Mouse (Mus musculus) neural tube, embryonic 10.5 days (tissue): ENCODE results near the gene Ccdc114.
"Not testable (repeated sequence)": the region's sequence is repeated elsewhere in the genome, so short reads cannot be mapped to it uniquely, and the experiment has no call there.

ENCODE experiments used
- DNase-seq: peaks from one replicate; pipeline ENCODE4 v3.0.0-alpha.2; 2017; ENCODE audit warnings: low spot score; ENCODE audit errors: extremely low spot score

Ccdc114 gene

DNA sequence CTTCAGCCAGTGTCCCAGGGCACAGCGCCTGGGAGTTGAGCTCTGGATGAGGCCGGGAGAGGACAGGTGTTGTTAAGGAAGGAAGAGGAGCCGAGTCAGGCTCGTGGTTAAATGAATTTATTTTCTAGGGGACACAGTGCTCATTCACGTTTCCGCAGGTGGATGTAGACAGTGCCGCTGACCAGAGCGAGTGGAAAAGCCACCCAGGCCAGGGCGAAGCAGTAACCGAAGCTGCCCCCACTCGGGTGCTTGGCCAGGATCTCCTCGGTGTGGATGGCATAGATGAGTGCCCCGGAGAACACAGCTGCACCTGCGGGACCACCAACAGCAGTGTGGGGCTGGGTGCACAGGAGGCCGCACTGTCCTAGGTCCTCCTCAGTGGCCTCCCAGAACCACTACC is 5.9 kb upstream of the Ccdc114 start:
- no peak for DNase-seq

DNA sequence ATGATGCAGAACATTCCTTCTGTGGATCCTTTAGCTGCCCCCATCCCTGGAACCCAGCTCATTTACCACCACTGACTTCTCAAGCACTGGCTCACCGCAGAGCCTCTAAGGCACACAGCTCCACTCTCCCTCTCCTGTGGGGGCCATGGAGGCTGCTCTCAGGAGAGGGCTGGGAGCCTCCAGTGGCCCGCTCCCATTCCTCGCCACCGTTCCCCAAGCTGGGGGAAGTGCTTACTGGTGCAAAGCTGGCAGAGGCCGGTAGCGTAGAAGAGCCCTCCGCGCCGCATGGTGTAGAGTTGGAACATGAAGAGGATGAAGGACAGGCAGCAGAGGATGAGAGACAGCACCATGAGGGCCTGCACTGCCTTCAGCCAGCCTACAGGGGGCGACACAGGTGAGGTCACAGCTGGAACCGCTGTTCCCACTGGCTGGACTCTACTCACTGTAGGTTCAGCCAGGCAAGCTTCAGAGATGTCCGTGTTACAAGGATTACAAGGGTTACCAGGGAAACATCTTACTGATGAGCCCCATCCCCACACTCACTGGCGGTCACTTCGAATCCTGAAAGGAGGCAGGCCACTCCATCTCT is 4.7 kb upstream of the Ccdc114 start:
- DNase-seq = no peak

DNA sequence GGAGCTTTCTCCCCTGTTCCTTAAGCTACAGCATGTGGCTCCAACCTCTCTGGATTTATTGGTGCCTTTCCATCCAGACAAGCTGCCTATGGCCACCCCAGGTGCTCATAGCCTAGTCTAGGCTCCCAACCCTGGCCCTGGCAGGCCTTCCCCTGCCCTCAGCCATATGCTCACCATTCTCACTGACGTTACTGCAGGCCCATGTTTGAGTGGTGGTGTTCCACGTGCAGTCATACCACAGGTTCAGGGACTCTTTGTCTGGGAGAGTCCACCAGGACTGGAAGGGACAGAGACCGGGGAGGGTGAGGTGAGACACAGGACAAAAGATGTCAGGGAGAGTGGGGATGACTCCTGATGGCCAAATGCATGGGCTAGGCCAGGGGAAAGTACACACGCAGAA is 4.1 kb upstream of the Ccdc114 start:
- no peak for DNase-seq

DNA sequence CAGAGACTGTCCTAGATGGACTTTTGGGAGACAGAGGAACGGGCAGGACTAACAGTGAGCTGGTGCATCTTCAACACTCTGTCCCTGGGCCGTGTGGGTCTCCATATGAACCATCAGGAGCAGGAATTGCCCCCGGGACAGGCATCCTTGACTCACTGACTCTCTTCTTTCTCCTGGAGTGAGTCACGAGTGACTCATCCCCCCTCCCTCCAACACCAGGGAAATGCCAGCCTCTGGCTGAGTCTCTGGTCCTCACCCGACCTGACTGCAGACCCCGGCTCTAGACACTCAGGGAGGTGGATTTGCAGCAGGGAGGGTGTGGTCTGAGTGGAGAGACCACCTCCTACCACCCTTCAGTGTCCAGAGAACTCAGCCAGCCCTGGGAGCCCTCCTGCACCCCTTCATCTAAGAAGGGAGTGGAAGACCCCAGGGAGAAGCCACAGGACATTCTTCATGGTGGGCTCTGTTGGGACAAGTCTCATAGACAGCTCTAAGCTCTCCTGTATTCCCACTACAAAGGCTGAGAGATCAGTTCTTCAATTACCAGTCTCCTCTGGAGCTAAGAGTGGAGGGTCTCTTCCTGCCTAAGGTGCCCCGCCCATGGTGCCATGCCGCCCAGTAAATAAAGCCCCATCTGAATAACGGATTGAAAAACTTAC is 3.2 kb upstream of the Ccdc114 start:
- no peak for DNase-seq

DNA sequence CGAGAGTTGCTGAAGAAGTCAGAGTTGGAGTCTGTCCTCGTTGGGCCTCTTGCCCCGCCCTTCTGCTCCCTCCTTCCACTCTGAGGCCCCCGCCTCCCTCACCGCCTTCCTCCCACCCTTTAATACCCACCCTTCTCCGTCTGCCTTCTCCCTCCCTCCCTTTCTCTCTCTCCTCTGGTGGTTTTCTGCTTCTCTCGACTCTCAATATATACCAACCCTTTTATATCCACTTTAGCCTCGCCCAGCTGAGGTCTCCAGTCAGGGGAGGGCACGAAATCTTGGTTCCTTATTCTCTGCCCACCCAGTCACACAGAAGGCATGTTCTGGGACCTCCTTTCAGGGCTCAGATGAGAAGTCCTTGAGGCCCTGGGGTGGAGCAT is 2.6 kb upstream of the Ccdc114 start, which contains the start of gene Emp3:
TSS of gene Emp3 (minus strand) at position 163 of the 380 bp plus-strand sequence.
- DNase-seq = no peak

DNA sequence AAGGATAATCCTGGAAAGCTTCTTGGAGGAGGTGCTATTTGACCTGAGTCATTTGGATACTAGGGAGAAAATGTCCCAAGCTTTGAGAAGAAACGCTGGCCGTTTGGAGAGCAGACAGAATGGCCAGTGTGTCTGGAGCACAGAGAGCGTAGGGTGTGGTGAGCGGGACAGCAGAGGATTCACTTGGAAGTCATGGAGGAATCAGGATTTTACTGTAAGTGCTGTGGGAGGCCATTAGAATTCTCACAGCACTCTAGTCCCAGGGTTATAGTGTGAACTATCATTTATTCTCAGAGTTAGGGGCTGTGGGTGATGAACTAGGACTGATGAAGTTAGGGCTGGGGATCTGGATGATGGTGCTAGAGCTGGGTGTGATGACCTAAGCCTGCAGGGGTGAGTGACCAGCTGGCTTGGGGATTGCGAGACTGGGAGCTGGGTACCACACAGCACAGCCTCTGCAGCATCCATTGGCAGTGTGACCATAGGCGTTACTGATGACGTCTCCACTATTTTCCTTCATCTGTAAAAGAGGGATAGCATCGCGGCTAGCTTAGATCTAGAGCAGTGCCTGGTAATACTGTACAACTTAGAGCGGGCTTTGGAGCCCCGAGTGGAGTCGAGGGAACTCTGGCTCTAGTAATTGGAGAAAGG is 1.8 kb upstream of the Ccdc114 start:
- DNase-seq = no peak

DNA sequence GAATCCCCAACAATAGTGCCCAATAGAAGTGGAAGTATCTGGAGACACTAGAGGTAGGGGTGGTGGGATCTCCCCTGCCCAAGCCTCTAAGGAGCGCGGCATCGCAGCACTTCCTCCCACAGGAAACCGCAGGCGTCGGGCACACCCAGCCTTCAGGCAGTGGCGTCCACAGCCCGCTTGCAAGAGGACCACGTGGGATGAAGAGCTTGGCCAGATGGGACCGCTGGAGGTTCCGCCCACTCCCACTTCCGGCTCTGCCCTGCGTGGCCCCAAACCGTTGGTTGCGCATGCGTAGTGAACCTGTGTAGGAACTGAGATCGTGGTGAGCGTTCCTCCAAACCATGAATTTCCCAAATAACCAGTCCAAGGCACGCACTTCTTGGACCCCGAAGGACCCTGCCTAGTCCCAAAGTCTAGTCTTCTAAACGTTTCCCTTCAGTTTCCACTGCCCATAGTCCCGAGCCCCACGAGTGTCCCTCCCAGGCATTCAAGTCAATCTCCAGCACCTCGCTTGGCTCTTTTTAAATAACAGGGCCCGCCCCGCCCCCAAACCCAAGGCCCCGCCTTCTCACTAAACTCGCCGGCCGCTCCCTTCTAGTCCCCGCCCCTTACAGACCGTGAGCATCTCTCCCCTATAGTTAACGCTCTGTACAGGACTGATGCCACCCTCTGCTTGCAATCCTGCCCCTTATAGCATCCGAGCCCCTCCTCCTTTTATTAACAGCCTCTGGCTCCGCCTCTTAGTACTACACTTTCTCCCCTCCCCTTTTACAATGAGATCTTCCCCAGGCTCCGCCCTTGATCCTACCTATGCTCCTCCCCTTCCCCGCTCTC is 727 bp upstream of the Ccdc114 start:
- DNase-seq = peak; percentile 93

DNA sequence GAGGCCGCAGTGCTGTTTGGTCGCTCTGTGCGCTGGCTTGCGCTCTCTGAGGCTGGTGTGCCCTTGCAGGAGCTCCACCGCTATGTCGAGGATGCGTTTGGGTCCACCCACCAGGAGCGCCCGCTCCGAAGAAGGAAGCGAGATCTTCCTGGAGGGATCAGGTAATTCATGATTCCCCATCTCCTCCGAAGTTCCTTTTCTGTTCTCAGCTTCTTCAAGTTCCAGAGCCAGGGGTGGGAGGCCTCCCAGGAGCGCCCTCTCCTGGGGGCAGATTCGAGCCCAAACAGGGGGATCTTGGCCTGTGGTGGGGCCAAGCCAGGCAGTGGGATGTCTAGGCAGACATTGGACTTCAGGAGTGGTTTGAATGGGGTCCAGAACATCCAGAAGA is 551 bp downstream of the Ccdc114 start:
- peak; percentile 44 for DNase-seq

DNA sequence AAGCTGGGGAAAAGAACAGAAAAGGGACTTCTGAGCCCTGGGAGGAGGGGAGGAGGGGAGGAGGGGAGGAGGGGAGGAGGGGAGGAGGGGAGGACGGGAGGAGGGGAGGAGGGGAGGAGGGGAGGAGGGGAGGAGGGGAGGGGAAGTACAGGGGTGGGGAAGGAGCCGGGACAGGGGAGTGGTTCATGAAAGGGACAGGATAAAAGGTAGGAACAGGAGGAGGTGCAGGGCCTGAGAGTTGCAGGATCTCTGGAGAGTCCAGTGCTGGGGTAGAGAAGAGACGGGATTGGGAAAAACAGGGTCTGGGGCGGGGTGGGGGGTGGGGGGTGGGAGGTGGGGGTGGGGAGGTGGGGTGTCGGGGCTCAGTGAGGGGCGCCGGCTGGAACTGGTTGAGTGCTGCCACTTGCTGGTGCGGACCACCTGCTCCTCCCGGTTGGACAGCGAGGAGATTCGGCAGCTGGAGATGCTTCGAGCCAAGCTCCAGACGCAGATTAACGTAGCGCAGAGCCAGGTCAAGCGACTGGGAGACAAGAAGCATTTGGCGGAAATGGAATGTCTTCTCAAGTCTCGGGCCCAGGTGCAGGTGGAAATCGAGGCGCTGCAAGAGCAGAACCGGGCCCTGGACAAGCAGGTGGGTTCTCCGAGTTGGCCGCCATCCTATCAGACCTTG is 4.9 kb downstream of the Ccdc114 start:
- no peak for DNase-seq

DNA sequence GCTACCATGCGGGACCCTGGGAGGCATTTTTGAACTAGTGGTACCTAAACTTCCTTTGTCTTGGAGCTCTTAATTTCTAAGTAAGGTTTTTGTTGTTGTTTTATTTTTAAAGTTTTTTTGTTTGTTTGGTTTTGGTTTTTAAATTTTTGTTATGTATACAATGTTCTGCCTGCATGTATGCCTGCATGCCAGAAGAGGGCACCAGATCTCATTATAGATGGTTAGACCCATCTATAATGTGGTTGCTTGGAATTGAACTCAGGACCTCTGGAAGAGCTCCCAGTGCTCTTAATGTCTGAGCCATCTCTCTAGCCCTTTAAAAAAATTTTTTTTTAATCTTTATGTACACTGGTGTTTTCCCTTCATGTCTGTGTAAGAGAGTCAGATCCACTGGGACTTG is 5.8 kb downstream of the Ccdc114 start:
- DNase-seq = no peak

DNA sequence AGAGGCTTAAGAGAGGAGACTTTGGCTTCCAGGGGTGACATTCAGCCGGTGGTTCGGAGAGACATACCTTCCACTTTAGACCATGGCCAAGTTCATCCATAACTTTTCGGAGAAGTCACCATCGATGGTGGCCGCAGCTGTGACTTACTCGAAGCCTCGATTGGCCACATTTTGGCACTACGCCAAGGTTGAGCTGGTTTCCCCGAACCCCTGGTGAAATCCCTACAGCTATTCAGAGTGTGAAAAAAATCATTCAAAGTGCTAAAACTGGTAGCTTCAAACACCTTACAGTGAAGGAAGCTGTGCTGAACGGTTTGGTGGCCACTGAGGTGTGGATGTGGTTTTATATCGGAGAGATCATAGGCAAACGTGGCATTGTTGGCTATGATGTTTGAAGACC is 9.9 kb downstream of the Ccdc114 start:
- DNase-seq = not testable (repeated sequence)

DNA sequence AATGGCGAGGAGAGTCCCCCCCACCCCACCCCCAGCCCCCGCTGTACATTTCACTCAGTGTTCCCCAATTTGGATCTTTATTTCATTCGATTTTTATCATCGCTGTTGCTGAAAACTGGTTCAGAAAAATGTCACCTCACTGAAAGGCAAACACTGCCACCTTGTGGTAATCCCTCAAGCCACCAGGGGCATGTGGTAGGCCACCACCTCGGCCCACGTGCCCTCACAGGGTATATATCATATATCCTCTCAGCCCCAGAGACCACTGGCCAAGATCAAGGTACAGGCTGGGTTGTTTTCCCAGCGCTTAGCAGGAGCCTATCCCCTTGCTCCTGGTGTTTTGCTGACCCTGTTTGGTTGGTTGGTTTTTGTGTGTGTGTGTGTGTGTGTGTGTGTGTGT is 11.2 kb downstream of the Ccdc114 start:
- DNase-seq = peak; percentile 57

DNA sequence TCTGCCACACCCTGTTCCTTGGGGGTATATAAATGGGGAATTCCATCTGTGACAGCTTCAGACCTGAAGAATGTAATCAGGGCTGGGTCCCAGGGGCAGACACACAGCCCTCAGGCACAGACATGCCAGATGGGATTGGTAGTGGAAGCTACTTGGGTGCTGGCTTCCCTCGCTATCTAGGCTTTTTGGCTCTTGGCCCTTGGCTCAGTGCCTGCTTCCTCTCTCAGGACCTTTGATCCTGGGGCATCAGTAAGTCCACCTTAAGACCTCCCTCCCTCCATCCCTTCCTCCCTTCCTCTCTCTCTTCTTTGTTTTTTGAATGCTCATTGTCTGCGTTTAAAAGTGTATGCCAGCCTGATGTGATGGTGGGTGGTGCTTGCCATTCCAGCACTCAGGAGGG is 16.0 kb downstream of the Ccdc114 start:
- no peak for DNase-seq

DNA sequence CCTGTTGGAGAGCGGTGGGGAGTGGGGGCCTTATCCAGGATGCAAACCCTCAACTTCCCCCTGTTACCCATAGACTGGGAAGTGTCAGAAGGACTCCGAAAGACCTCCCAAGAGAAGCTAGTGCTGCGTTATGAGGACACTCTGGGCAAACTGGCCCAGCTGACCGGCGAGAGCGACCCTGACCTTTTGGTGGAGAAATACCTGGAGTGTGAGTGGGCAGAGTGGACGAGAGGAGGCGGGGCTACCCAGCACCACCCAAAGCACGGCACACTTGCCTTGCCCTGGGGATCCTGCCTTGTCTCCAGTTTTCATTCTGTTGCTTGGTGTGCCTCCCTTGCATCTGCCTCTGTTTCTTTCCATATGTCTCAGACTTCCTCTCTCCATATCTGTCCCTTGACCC is 18.1 kb downstream of the Ccdc114 start:
- no peak for DNase-seq

DNA sequence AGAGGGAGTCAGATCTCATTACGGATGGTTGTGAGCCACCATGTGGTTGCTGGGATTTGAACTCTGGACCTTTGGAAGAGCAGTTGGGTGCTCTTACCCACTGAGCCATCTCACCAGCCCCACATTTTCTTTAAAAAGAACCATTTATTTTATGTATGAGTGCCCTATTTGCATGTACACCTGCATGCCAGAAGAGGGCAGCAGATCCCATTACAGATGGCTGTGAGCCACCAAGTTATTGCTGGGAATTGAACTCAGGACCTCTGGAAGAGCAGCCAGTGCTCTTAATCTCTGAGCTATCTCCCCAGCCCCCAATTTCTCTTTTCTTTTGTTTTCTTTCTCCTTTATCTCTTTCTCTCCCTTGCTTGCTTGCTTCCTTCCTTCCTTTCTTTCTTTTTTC is 19.4 kb downstream of the Ccdc114 start:
- not testable (repeated sequence) for DNase-seq

DNA sequence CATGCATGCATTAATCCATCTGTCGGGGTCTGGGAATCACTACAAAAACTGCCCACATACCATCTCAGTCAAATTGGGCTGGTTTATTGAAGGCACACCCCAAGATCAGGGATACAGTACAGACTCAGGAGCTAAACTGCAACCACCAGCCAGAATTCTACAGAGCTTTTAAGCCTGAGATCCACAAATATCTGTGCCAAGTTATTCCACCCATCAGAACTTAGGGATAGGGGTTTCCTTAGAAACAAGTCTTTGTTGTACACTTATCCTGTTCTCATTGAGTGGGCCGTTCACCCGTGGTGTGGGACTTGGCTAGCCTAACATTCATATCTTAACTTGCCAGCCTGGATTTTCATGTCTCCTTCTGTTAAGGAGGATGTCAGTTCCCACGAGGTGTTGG is 25.2 kb downstream of the Ccdc114 start:
- DNase-seq = no peak

DNA sequence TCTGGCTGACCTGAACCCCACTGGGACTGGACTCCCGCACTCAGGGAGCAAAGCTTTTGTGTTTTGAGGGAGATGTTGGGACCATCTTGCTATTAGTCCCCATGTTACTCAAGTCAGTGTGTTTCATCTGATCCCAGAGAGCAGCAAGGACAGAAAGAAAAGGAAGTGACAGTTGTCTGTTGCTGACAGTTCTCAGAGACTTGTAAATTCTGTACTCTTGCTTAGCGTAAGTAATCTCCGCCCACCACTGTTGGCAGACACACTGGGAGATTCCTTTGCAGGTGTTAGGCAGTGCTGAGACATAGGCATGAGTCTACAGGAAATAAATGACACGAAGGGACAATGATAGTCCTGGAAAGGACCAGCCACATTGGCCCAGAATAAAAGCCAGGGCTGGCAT is 32.7 kb downstream of the Ccdc114 start:
- no peak for DNase-seq

DNA sequence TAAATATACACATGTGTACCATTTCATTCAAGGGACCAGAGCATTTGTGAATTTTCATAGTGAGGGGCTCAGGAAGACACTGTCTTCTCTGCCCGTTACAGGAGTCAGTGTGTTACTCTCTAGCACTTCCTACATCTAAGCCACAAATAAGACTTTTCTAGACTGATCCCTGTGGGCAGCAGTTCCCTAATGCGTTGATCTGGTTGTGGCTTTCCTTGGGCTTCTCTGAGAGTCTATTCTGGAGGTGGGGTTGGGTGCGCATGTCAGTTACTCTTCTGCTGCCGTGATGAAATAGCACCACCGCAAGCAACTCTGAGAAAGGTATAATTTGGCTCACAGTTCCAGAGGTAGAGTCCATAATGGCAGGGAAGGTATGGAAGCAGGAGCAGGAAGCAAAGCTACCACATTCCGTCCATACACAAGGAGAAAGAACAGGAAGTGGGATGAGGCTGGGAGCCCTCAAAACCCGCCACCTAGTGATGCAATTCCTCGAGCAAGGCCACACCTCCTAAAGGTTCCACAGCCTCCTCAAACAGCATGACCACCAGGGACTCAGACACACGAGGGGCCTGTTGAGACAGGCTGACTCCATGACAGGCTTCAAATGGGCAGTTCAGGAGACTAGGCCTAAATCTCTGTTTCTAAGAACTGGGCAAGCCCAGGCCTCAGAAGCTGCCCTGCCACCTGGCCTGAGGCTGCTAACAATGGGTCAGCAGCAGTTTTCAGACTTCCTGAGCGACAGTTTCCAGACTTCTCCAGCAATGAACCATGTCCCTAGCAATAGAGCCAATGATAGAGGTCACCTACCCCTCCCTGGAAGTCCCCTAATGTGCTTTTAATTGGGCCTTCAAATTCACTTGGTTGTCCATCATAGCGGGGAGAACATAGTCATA is 48.2 kb downstream of the Ccdc114 start:
- no peak for DNase-seq

DNA sequence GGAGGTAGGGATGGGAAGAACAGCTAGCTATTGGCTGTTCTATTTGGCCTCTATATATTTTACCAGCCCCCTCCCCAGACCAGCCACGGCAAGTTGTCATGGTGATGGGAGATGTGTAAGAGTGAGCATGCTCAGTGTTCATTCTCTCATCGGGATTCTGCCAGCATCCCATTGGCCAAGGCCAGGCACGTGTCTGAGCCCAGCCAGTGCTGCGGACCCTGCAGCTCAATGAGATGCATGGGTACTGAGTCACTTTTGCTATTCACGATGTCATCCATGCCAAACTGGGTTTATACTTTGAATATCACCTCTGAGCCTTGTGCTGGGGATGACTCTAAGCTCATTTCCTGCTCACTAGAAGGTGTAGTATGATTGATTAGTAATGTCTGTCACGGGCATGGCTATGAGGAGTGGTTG is 49.4 kb downstream of the Ccdc114 start:
- DNase-seq = no peak

DNA sequence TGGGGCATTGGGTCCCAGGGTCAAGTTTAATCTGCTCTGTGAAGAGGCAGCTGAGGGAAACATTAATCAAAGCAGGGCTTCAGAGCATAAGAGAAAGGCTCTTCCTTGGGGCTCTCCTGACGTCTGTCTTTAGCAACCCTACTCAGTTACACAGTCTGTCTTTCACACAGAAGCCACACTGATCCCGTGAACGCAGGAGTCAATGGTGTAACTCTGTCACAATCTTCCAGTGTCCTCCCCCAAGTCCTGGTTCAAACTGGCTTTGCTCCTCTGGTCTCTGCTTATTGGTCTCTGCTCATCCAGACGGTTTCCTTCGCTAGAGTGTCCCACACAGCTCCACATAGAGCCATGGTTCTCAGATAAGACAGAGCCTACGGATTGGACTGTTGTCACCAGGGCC is 50.2 kb downstream of the Ccdc114 start:
- DNase-seq = no peak

DNA sequence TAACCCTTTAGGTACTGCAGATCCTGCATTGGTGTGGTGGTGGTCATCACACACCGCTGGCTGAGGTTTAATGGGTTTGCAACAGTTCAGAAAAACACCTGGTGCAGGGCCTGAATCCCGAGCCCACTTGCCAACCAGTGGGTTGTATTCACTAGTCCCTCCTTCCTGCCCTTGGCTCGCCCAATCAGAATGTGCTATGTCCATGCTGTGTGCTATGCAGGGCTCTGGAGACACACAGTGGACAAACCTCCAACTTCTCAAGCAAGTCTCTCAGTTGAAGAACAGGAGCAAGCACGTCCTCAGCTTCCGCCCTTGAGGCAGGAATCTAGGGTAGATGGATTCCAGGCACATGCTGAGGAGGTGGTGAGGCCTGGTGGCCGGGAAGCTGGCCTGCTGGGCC is 50.6 kb downstream of the Ccdc114 start:
- DNase-seq = no peak
